Mouse (Mus musculus) CD4-positive, CD25-positive, alpha-beta regulatory T cell, adult 2 months (primary cell): ENCODE data around the gene Bex6.

Source experiments
- DNase-seq: peaks from one replicate; pipeline ENCODE4 v3.0.0-alpha.2; 2012; ENCODE audit warnings: low read depth, low spot score

Gene Bex6

GRCm38 (mm10) chr16:32179333-32179901, at the start of gene Bex6:
Gene Bex6, plus strand, starts transcription at chr16:32179823.
- DNase-seq: no peak

- DNase-seq: peak; percentile 83
Measured at GRCm38 (mm10) chr16:32130190-32130826, 49.3 kb upstream of the Bex6 start.

- DNase-seq: no peak
Measured at GRCm38 (mm10) chr16:32133148-32133547, 46.5 kb upstream of the Bex6 start.

GRCm38 (mm10) chr16:32135842-32136357, 43.7 kb upstream of the Bex6 start:
- DNase-seq: no peak

- DNase-seq: no peak
Measured at GRCm38 (mm10) chr16:32138954-32139353, 40.7 kb upstream of the Bex6 start.

- DNase-seq: no peak
Measured at GRCm38 (mm10) chr16:32143766-32144165, 35.9 kb upstream of the Bex6 start.

GRCm38 (mm10) chr16:32144592-32144991, 35.0 kb upstream of the Bex6 start:
- no peak for DNase-seq

- DNase-seq: peak; percentile 20
Measured at GRCm38 (mm10) chr16:32147589-32148207, 31.9 kb upstream of the Bex6 start.

- DNase-seq: no peak
Measured at GRCm38 (mm10) chr16:32153976-32154375, 25.6 kb upstream of the Bex6 start.

- no peak for DNase-seq
Measured at GRCm38 (mm10) chr16:32154437-32154836, 25.2 kb upstream of the Bex6 start.

GRCm38 (mm10) chr16:32156719-32157118, 22.9 kb upstream of the Bex6 start:
- DNase-seq: no peak

GRCm38 (mm10) chr16:32157369-32157768, 22.3 kb upstream of the Bex6 start:
- DNase-seq: no peak

GRCm38 (mm10) chr16:32158966-32159365, 20.7 kb upstream of the Bex6 start:
- DNase-seq: no peak

GRCm38 (mm10) chr16:32160742-32161323, 18.8 kb upstream of the Bex6 start:
- DNase-seq: peak; percentile 37

- peak; percentile 74 for DNase-seq
Measured at GRCm38 (mm10) chr16:32163392-32163791, 16.2 kb upstream of the Bex6 start.

GRCm38 (mm10) chr16:32163891-32164290, 15.7 kb upstream of the Bex6 start:
- DNase-seq: no peak

- DNase-seq: peak; percentile 34
Measured at GRCm38 (mm10) chr16:32164396-32165027, 15.1 kb upstream of the Bex6 start.

GRCm38 (mm10) chr16:32165281-32165821, 14.3 kb upstream of the Bex6 start, which contains the start of gene Nrros:
Gene Nrros, minus strand, starts transcription at chr16:32165594.
- peak; percentile 90 for DNase-seq

- no peak for DNase-seq
Measured at GRCm38 (mm10) chr16:32167819-32168545, 11.6 kb upstream of the Bex6 start.

- DNase-seq: no peak
Measured at GRCm38 (mm10) chr16:32171031-32171731, 8.4 kb upstream of the Bex6 start.
